Mouse (Mus musculus): ENCODE results near the gene Cdh23.
A peak's percentile ranks its signal among the peaks of the same experiment; 100 is the strongest.

Cdh23 gene

GRCm38 (mm10) chr10:60400507-60401295 is 295.6 kb downstream of the Cdh23 start:
- DNase-seq (ENCODE audit: low read depth, low spot score), result no peak

GRCm38 (mm10) chr10:60399449-60399848 is 296.8 kb downstream of the Cdh23 start, which contains the start of gene Gm17455:
Gene Gm17455, plus strand, starts transcription at chr10:60399726.
- no peak for DNase-seq (ENCODE audit: low read depth, low spot score)

- no peak for DNase-seq (ENCODE audit: low read depth, low spot score)
Measured at GRCm38 (mm10) chr10:60398051-60398814, 298.1 kb downstream of the Cdh23 start.

GRCm38 (mm10) chr10:60395605-60396004 is 300.7 kb downstream of the Cdh23 start:
- no peak for DNase-seq (ENCODE audit: low read depth, low spot score)

GRCm38 (mm10) chr10:60394936-60395335 is 301.4 kb downstream of the Cdh23 start:
- no peak for DNase-seq (ENCODE audit: low read depth, low spot score)

GRCm38 (mm10) chr10:60391661-60392060 is 304.6 kb downstream of the Cdh23 start:
- DNase-seq (ENCODE audit: low read depth, low spot score), result no peak

GRCm38 (mm10) chr10:60390904-60391420 is 305.3 kb downstream of the Cdh23 start:
- DNase-seq (ENCODE audit: low read depth, low spot score), result no peak

GRCm38 (mm10) chr10:60390177-60390903 is 305.9 kb downstream of the Cdh23 start:
- no peak for DNase-seq (ENCODE audit: low read depth, low spot score)

GRCm38 (mm10) chr10:60389447-60389865 is 306.8 kb downstream of the Cdh23 start:
- no peak for DNase-seq (ENCODE audit: low read depth, low spot score)

GRCm38 (mm10) chr10:60388332-60388731 is 308.0 kb downstream of the Cdh23 start:
- DNase-seq (ENCODE audit: low read depth, low spot score), result no peak

GRCm38 (mm10) chr10:60381142-60381925 is 315.0 kb downstream of the Cdh23 start:
- DNase-seq (ENCODE audit: low read depth, low spot score), result no peak

- DNase-seq (ENCODE audit: low read depth, low spot score), result no peak
Measured at GRCm38 (mm10) chr10:60380229-60380628, 316.1 kb downstream of the Cdh23 start.

GRCm38 (mm10) chr10:60379419-60379957 is 316.8 kb downstream of the Cdh23 start:
- DNase-seq (ENCODE audit: low read depth, low spot score), result no peak

- DNase-seq (ENCODE audit: low read depth, low spot score), result no peak
Measured at GRCm38 (mm10) chr10:60376704-60377103, 319.6 kb downstream of the Cdh23 start.

GRCm38 (mm10) chr10:60373937-60374578 is 322.2 kb downstream of the Cdh23 start:
- no peak for DNase-seq (ENCODE audit: low read depth, low spot score)

- peak; percentile 53 for DNase-seq (ENCODE audit: low read depth, low spot score)
Measured at GRCm38 (mm10) chr10:60373543-60373936, 322.8 kb downstream of the Cdh23 start.

GRCm38 (mm10) chr10:60371596-60372386 is 324.5 kb downstream of the Cdh23 start:
- no peak for DNase-seq (ENCODE audit: low read depth, low spot score)

GRCm38 (mm10) chr10:60370601-60371061 is 325.7 kb downstream of the Cdh23 start:
- DNase-seq (ENCODE audit: low read depth, low spot score), result no peak

GRCm38 (mm10) chr10:60370098-60370497 is 326.2 kb downstream of the Cdh23 start:
- no peak for DNase-seq (ENCODE audit: low read depth, low spot score)
